ENCODE assay signal across 9 mouse cellular contexts in the genomic region with DNA sequence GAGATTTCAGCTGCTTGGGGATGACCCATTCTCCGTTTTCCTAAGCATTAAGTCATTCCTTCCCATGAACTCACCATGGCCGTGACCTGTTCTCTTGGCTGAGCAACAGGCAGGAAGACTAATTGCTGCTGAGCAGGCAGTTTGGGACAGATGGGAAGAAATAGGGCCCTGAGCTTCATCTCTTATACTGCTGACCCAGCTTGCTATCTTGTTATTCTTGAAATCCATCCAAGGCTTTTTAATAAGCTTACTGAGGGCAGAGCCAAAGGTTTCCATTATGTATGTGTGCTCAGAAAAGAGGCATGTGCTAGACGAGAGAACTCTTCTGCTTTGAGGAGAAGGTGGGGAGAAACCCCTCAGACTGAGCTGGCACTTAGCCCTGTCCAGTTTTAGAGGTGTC. TPM values are rescaled to one million over a fixed set of nuclear protein-coding genes. Genes with fewer than 3 reads are reported as not detected.
DNase-seq lines count a peak whose midpoint lies in the region; ATAC-seq lines count a peak whose summit lies in the region.
"Had no signal": no experiment of that assay in that cellular context is flagged by ENCODE, and none has a peak within 500 bp of the region (broad histone marks: within the 10 kb centered on the region; RNA-seq: fewer than 3 reads in every experiment).

No protein-coding gene starts in this region.

- H3K9ac ChIP-seq in liver, embryonic 11.5 days (ENCODE audit: low read depth, low read length): no peak overlapping the region
- H3K9ac ChIP-seq: limb, embryonic 15.5 days; neural tube, embryonic 12.5 days had no signal

- H3K36me3 ChIP-seq in liver, embryonic 11.5 days (ENCODE audit: control insufficient read depth, insufficient read depth, low read length): no peaks in the 10 kb centered on the region
- H3K36me3 ChIP-seq: limb, embryonic 15.5 days had no signal

- no peak overlapping the region for H3K4me2 ChIP-seq in liver, embryonic 11.5 days
- H3K4me2 ChIP-seq: limb, embryonic 15.5 days; neural tube, embryonic 12.5 days had no signal

- H3K27ac ChIP-seq in liver, embryonic 11.5 days (ENCODE audit: low read depth, low read length): no peak overlapping the region
- H3K27ac ChIP-seq: limb, embryonic 15.5 days; neural tube, embryonic 12.5 days had no signal

- WGBS in liver, embryonic 11.5 days: 60% methylated on average over 3 of the region's 3 CpGs

- H3K4me1 ChIP-seq in liver, embryonic 11.5 days (replicated peaks; ENCODE audit: control insufficient read depth, insufficient read depth, low read length): no peaks in the 10 kb centered on the region
- H3K4me1 ChIP-seq: limb, embryonic 15.5 days; neural tube, embryonic 12.5 days had no signal

- no peak; the same call in 1 of the 2 replicates for ATAC-seq in liver, embryonic 11.5 days (replicated peaks; ENCODE audit: low FRiP score)

- intact Hi-C loops in heart, postnatal 10 days (cut with DNase I): no loop called here
- intact Hi-C loops in left cerebral cortex, postnatal 4 days (cut with DNase I): no loop called here

- peak; percentile 5 for DNase-seq in liver
- DNase-seq in liver, embryonic 11.5 days (ENCODE audit: low spot score): no peak
- peak; percentile 63 for DNase-seq in adrenal gland, postnatal 14 days
- DNase-seq in heart, postnatal 10 days: peak; percentile 35 to 36
- peak; percentile 2 for DNase-seq in lung, postnatal 14 days
- DNase-seq in left cerebral cortex, postnatal 4 days: no peak
- DNase-seq in frontal cortex, postnatal 10 days (ENCODE audit: low spot score in 2 of 2): no peak

- no peak overlapping the region for H3K4me3 ChIP-seq in liver, embryonic 11.5 days (ENCODE audit: low read depth, low read length)
- H3K4me3 ChIP-seq: limb, embryonic 15.5 days; neural tube, embryonic 12.5 days had no signal

- peaks cover 5% of the 10 kb centered on the region; the same call in 1 of the 2 replicates for H3K27me3 ChIP-seq in liver, embryonic 11.5 days (replicated peaks; ENCODE audit: control insufficient read depth, insufficient read depth, low read length)
- H3K27me3 ChIP-seq: neural tube, embryonic 12.5 days had no signal

- H3K9me3 ChIP-seq in liver, embryonic 11.5 days (ENCODE audit: control insufficient read depth, low read length): no peaks in the 10 kb centered on the region
- H3K9me3 ChIP-seq: limb, embryonic 15.5 days; neural tube, embryonic 12.5 days had no signal

RNA-seq across cellular contexts. Expression of gene Trappc2, which starts 55.4 kb away (rescaled TPM):
- polyA plus RNA-seq in liver, embryonic 11.5 days (2014; fragmentation: Nextera tagmentation; extraction: Ambion mirVana): 24.0 and 25.4 TPM in 2 replicates
- 18.9 and 19.0 TPM in 2 replicates for total RNA-seq in adrenal gland, postnatal 14 days (2021)
- 10 to 100 TPM; 15.8 to 16.4 TPM for total RNA-seq in heart, postnatal 10 days (2021)
- 10 to 100 TPM; 37.7 to 44.9 TPM for total RNA-seq in left cerebral cortex, postnatal 4 days (2021)

RNA-seq across cellular contexts. Expression of gene Ofd1, which starts 55.6 kb away (rescaled TPM):
- 6.1 and 6.9 TPM in 2 replicates for polyA plus RNA-seq in liver, embryonic 11.5 days (2014; fragmentation: Nextera tagmentation; extraction: Ambion mirVana)
- total RNA-seq in adrenal gland, postnatal 14 days (2021): 6.9 and 7.7 TPM in 2 replicates
- total RNA-seq in heart, postnatal 10 days (2021): 1 to 10 TPM; 5.0 to 5.7 TPM
- total RNA-seq in left cerebral cortex, postnatal 4 days (2021): 1 to 10 TPM; 8.5 to 8.6 TPM

Comparison
In these comparisons a context has a peak if more than half of its experiments do, and no peak if none do; other contexts are left out.
1. DNase-seq: peak in liver (single experiment), adrenal gland, postnatal 14 days (single experiment), heart, postnatal 10 days (2 of 2) and lung, postnatal 14 days (single experiment); none in liver, embryonic 11.5 days (single experiment), left cerebral cortex, postnatal 4 days (single experiment) and frontal cortex, postnatal 10 days (0 of 2).